Mouse (Mus musculus): ENCODE results near the gene Ptprc. TPM values are rescaled to one million over a fixed set of nuclear protein-coding genes. Genes with fewer than 3 reads are reported as not detected.

The Ptprc gene
- polyA plus RNA-seq (2021; fragmentation: Nextera tagmentation): 0.99 and 1.1 TPM in 2 replicates
- long read RNA-seq, experiment 1, full-length matches to known transcripts: 2 of 2 reads
- long read RNA-seq, experiment 1, partial matches to known transcripts: 0 of 2 reads
- long read RNA-seq, experiment 1, other reads (novel, unspliced or antisense): 0 of 2 reads
- long read RNA-seq, experiment 2: 0 reads

GRCm38 (mm10) chr1:138175494-138175893, at the start of gene Ptprc:
TSS of gene Ptprc (minus strand) at chr1:138175708.

Other genes starting within 250 kb of the Ptprc start
- not detected in 2 replicates for gene Atp6v1g3, start 98.0 kb upstream of the Ptprc start, polyA plus RNA-seq (2021; fragmentation: Nextera tagmentation)